Mouse (Mus musculus) kidney, embryonic 14.5 days (tissue): Measurements from ENCODE around the gene Wdr83os. TPM values are rescaled to one million over a fixed set of nuclear protein-coding genes. Genes with fewer than 3 reads are reported as not detected.
"Not testable (repeated sequence)": the region's sequence is repeated elsewhere in the genome, so short reads cannot be mapped to it uniquely, and the experiment has no call there.

Experiments used
- ATAC-seq: fragments of 200-750 bp; cut with Nextera tagmentation; 2 replicates; pipeline ENCODE4 v1.8.0; 2017; ENCODE audit warnings: moderate number of reproducible peaks, mild to moderate bottlenecking, moderate TSS enrichment, moderate library complexity; ENCODE audit not compliant: low FRiP score, low TSS enrichment
- H3K27ac ChIP-seq: fragments of 300-500 bp; sonication (generic); 2 replicates; pipeline ENCODE4 v1.5.1; 2014; ENCODE audit warnings: low read depth, mild to moderate bottlenecking, low read length, moderate library complexity, mixed read lengths
- H3K27me3 ChIP-seq: fragments of 300-500 bp; sonication (generic); 2 replicates; pipeline ENCODE4 v1.6.1; 2014; ENCODE audit warnings: mild to moderate bottlenecking, low read length; ENCODE audit not compliant: control insufficient read depth, insufficient read depth
- H3K36me3 ChIP-seq: fragments of 300-500 bp; sonication (generic); 2 replicates; pipeline ENCODE4 v1.6.1; 2014; ENCODE audit warnings: low read length, mixed read lengths; ENCODE audit not compliant: control insufficient read depth, insufficient read depth
- H3K4me1 ChIP-seq: fragments of 300-500 bp; sonication (generic); 2 replicates; pipeline ENCODE4 v1.6.1; 2014; ENCODE audit warnings: low read length, mixed read lengths; ENCODE audit not compliant: control insufficient read depth, insufficient read depth
- H3K4me2 ChIP-seq: fragments of 300-500 bp; sonication (generic); replicated peaks from 2 replicates; pipeline ENCODE4 v1.6.1; 2014; ENCODE audit warnings: low read depth, mild to moderate bottlenecking, low read length
- H3K4me3 ChIP-seq: fragments of 300-500 bp; sonication (generic); 2 replicates; pipeline ENCODE4 v1.5.1; 2014; ENCODE audit warnings: mild to moderate bottlenecking, low read length
- H3K9ac ChIP-seq: fragments of 300-500 bp; sonication (generic); 2 replicates; pipeline ENCODE4 v1.6.1; 2014; ENCODE audit warnings: low read depth, mild to moderate bottlenecking, low read length, moderate library complexity
- H3K9me3 ChIP-seq: fragments of 300-500 bp; sonication (generic); 2 replicates; pipeline ENCODE4 v1.6.1; 2016; ENCODE audit warnings: low read length; ENCODE audit not compliant: control insufficient read depth
- WGBS: fragments of 180-500 bp; shearing (Covaris S2); extraction: QIAGEN DNeasy Blood & Tissue Kit; methylation state at CpG from one replicate; pipeline ENCODE4 v1.1.7; 2014; 5-methylcytosine and 5-hydroxymethylcytosine counted together
- polyA plus RNA-seq: library from polyadenylated mRNA; unstranded; fragments of >200 nt; fragmentation: Nextera tagmentation; extraction: Ambion mirVana; gene quantifications from 2 replicates; pipeline ENCODE4 v1.2.1, GENCODE M21; 2014

The Wdr83os gene
- polyA plus RNA-seq, 1 experiment from 2014 or later, result 161 TPM

DNA sequence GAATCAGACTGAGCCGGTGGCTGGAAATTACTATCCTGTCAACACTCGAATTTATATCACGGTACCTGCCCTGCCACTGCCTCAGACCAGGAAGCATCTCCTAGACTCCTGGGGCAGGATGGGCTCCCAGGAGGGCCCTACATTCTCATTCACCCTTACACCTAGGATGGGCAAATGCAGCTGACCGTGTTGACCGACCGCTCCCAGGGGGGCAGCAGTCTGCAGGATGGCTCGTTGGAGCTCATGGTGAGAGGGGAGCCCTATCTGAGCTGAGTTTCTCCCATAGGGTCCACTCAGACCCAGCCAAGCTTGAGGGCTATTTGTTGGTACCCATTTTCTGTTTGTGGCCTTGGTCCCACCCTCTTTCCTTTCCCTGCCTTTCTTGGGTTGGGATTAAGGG lies 15.0 kb downstream of the Wdr83os start:
- H3K4me2 ChIP-seq, result no peak overlapping the region
- no peaks in the 10 kb centered on the region for H3K27me3 ChIP-seq
- WGBS, result 91% methylated on average over 7 of the region's 7 CpGs
- no peak overlapping the region for H3K4me3 ChIP-seq
- no peaks in the 10 kb centered on the region for H3K9me3 ChIP-seq
- ATAC-seq, result no peak
- no peaks in the 10 kb centered on the region for H3K4me1 ChIP-seq
- H3K9ac ChIP-seq, result no peak overlapping the region
- H3K27ac ChIP-seq, result no peak overlapping the region
- H3K36me3 ChIP-seq, result peaks cover 40% of the 10 kb centered on the region; the same call in 1 of the 2 replicates

DNA sequence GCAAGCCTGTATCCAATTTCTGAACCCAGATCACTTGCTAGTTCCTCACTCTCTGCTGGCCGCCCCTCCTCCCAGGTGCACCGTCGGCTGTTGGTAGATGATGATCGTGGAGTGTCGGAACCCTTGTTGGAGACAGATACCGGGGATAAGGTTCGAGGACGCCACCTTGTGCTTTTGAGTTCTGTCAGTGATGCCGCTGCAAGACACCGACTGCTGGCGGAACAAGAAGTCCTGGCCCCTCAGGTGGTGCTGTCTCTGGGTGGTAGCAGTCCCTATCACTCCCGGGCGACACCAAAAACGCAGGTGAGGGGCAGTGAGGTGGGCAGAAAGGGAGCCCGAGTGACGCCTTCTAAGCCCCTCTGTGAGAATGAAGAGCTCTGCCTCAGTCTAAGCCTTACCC lies 15.7 kb downstream of the Wdr83os start:
- no peak overlapping the region for H3K4me3 ChIP-seq
- H3K4me2 ChIP-seq, result no peak overlapping the region
- no peak for ATAC-seq
- H3K27ac ChIP-seq, result no peak overlapping the region
- H3K9ac ChIP-seq, result no peak overlapping the region
- H3K9me3 ChIP-seq, result no peaks in the 10 kb centered on the region
- 93% methylated on average over 16 of the region's 16 CpGs for WGBS
- no peaks in the 10 kb centered on the region for H3K4me1 ChIP-seq
- H3K36me3 ChIP-seq, result peaks cover 40% of the 10 kb centered on the region; the same call in 1 of the 2 replicates
- no peaks in the 10 kb centered on the region for H3K27me3 ChIP-seq

DNA sequence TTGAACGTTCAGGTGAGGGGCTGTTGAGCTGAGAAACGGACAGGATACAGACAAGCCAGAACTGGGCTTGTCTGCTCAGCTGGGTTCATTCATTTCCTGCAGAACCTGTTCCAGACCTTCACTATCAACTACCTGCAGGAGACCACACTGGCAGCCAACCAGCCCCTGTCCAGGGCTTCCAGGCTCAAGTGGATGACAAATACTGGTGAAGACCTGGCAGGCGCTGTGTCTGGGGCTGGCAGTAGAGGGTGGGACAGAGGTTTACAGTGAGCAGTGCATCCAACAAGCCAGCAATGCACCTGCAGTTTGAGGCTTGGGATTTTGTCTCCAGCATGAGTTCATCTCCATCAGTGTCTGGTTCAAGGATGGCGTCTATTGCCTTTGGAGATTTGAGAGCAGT lies 16.3 kb downstream of the Wdr83os start:
- Histone ChIP-seq H3K9ac (no peak overlapping the region), H3K36me3 (peaks cover 40% of the 10 kb centered on the region; the same call in 1 of the 2 replicates)
- 95% methylated on average over 4 of the region's 4 CpGs for WGBS

DNA sequence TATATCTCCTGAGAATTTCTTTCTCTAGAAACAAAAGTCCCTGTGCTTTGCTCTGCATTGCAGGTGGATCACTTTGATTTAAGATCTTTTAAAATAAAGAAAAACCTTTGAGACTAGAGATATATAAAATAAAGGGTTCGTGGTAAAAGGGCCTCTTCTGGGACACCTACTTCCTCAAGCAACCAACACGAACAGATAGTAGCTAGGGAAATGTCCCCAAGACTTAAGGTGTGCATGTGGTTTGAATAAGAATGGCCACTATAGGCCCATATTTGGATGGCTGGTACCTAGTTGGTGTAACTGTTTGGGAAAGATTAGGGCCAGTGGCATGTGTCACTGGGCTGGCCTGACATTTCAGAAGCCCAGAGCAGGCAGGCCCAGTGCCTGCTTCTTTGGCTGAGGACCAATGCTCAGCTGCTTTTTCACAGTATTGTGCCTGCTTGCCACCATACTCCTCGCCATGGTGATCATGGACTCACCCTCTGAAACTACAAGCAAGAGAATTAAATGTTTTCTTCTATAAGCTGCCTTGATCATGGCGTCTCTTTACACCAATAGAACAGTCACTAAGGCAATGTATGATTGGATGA lies 19.6 kb downstream of the Wdr83os start:
- H3K9ac ChIP-seq, result no peak overlapping the region
- ATAC-seq, result no peak
- no peak overlapping the region for H3K4me2 ChIP-seq
- no peaks in the 10 kb centered on the region for H3K27me3 ChIP-seq
- WGBS, result 88% methylated on average over 4 of the region's 4 CpGs
- no peak overlapping the region for H3K4me3 ChIP-seq
- no peak overlapping the region for H3K27ac ChIP-seq
- H3K36me3 ChIP-seq, result peaks cover 24% of the 10 kb centered on the region; the same call in 1 of the 2 replicates
- H3K9me3 ChIP-seq, result 0 out of 2 replicates have a peak, but pooled peaks cover 3% of the 10 kb centered on the region
- H3K4me1 ChIP-seq, result no peaks in the 10 kb centered on the region

More for the DNA sequence above, 16.3 kb downstream of the Wdr83os start:
- Histone ChIP-seq H3K4me2 (no peak overlapping the region), H3K9me3 (0 out of 2 replicates have a peak, but pooled peaks cover 3% of the 10 kb centered on the region), H3K27ac (no peak overlapping the region), H3K27me3 (no peaks in the 10 kb centered on the region), H3K4me3 (no peak overlapping the region), H3K4me1 (no peaks in the 10 kb centered on the region)
- no peak for ATAC-seq

DNA sequence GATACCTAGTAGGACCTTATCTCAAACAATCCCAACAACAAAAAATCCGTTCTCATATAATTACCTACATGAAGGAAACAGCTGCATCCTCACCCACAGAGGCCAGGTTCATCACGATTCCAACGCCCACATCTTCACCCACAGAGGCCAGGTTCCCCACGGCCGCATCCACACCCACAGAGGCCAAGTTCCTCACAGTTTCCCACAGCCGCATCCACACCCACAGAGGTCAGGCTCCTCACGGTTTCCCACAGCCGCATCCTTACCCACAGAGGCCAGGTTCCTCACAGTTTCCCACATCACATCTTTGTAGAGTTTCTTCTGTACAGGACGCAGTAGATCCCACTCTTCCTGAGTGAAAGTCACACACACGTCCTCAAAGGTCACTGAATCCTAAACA lies 32.7 kb downstream of the Wdr83os start:
- Histone ChIP-seq H3K27me3 (no peaks in the 10 kb centered on the region), H3K4me1 (no peaks in the 10 kb centered on the region), H3K4me2 (no peak overlapping the region), H3K4me3 (no peak overlapping the region), H3K9me3 (no peaks in the 10 kb centered on the region; the same call in 1 of the 2 replicates), H3K36me3 (peaks cover 13% of the 10 kb centered on the region), H3K27ac (no peak overlapping the region), H3K9ac (no peak overlapping the region)
- WGBS, result 94% methylated on average over 10 of the region's 10 CpGs
- ATAC-seq, result no peak

DNA sequence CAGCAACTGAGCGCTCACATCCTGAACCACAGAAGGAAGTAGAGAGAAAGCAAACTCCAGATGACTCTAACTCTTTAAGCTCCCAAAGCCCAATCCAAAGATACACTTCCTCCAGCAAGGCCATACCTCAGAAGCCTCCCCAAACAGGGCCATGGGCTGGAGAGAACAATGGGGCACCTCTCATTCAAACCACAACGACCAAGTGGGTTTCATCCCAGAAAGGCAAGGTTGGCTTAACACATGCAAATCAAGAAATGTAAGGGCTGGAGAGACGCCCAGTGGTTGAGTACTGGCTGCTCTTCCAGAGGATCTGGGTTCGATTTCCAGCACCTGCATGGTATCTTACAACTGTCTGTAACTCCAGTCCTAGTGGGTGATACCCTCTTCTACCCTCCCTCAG lies 35.0 kb downstream of the Wdr83os start:
- Histone ChIP-seq H3K36me3 (peaks cover 6% of the 10 kb centered on the region; the same call in 1 of the 2 replicates), H3K4me3 (no peak overlapping the region), H3K9ac (no peak overlapping the region), H3K4me2 (no peak overlapping the region), H3K4me1 (no peaks in the 10 kb centered on the region), H3K27ac (no peak overlapping the region), H3K9me3 (no peaks in the 10 kb centered on the region; the same call in 1 of the 2 replicates), H3K27me3 (no peaks in the 10 kb centered on the region)
- 78% methylated on average over 4 of the region's 4 CpGs for WGBS
- no peak for ATAC-seq

DNA sequence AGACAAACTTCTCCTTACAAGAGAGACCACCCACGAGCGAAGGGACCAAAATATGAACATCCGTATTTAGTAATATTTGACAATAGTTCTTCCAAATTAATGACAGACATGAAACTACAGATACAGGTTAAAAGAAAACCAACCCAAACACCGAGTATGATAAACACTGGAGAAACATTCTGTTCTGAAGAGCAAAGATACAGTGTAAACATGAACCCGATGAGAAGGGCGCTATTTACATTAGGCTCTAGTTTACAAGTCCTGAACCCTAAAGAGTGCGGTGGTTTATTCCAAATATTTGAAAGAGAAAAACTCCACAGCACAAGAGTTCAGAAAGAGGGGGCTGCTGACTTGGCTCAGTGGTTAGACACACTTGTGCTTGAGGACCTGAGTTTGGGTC lies 36.4 kb downstream of the Wdr83os start:
- no peaks in the 10 kb centered on the region for H3K27me3 ChIP-seq
- H3K9me3 ChIP-seq, result no peaks in the 10 kb centered on the region; the same call in 1 of the 2 replicates
- no peak for ATAC-seq
- no peak overlapping the region for H3K27ac ChIP-seq
- no peak overlapping the region for H3K9ac ChIP-seq
- H3K4me3 ChIP-seq, result no peak overlapping the region
- no peak overlapping the region for H3K4me2 ChIP-seq
- H3K4me1 ChIP-seq, result no peaks in the 10 kb centered on the region
- WGBS, result 95% methylated on average over 7 of the region's 7 CpGs
- no peaks in the 10 kb centered on the region for H3K36me3 ChIP-seq

DNA sequence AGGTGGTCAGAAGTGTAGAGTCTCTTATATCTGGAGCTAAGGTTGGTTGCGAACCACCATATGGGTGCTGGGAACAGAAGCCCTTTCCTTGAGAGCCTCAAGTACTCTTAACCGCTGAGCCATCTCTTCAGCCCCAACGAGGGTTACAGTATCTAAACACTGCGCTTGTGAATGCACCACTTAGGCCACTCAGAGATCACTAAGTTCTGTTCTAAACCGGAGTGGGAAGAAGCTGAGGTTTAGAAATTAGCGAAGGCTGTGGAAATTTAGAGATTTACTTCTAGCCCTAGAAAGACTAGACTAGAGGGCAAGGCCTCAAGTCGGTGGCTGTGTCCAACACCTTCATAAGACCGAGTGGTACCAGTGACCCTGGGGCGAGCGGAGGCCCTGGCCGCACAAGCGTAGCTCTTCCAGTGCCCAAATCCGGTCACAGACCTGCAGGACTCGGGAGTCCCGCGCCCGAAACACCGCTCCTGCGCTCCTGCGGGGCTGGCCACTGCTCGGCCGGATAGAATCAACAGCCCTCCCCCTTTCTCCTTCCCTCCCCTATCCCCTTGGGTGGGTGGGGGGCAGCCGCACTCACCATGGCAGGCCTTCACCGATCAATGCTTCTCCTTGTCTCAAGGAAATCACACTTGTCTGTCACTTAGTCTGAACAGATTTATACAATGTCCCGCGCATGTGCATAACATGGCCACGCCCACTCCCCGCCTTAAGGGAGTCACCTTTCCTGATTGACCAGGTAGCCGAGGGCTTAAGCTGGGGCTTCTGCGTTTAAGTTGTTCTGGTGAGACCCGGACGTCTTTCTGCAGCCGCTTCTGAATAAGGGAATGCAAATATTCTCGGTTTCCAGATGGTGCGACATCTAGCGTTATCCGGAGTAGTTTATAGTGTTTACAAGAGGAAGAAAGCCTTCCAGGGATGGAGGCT lies 38.8 kb downstream of the Wdr83os start:
- Histone ChIP-seq H3K27ac (peak overlapping the region; percentile 51; the same call in 1 of the 2 replicates), H3K9ac (peak overlapping the region; percentile 60)

DNA sequence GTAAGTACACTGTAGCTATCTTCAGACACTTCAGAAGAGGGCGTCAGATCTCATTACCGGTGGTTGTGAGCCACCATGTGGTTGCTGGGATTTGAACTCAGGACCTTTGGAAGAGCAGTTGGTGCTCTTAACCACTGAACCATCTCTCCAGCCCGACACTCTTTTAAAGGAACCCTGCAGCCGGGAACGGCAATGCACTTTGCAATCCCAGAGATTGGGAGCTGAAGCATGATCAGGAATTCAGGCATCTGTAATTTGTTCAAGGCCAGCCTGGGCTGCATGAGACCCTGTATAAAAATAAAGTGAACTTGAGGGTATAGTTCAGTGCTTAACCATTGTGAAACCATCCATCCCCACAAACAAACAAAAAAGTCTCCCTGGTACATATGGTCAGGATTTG lies 39.7 kb downstream of the Wdr83os start:
- not testable (repeated sequence) for H3K4me1 ChIP-seq, ATAC-seq, H3K36me3 ChIP-seq, H3K9ac ChIP-seq, H3K9me3 ChIP-seq, H3K27ac ChIP-seq, H3K4me3 ChIP-seq, H3K27me3 ChIP-seq, H3K4me2 ChIP-seq
- WGBS, result 80% methylated on average over 5 of the region's 5 CpGs

More for the DNA sequence above, 38.8 kb downstream of the Wdr83os start:
- no peaks in the 10 kb centered on the region for H3K36me3 ChIP-seq
- no peaks in the 10 kb centered on the region for H3K27me3 ChIP-seq
- H3K4me2 ChIP-seq, result peak overlapping the region; percentile 68
- ATAC-seq, result peak; percentile 93
- H3K4me3 ChIP-seq, result peak overlapping the region; percentile 64
- H3K9me3 ChIP-seq, result no peaks in the 10 kb centered on the region
- 7% methylated on average over 37 of the region's 37 CpGs for WGBS
- H3K4me1 ChIP-seq, result no peaks in the 10 kb centered on the region
